Mouse (Mus musculus) cortical plate, adult 2 months (tissue): ENCODE results near the gene Magi1. TPM values are rescaled to one million over a fixed set of nuclear protein-coding genes. Genes with fewer than 3 reads are reported as not detected.

Source experiments
- H3K27ac ChIP-seq: fragments of 200-500 bp; 2 replicates; pipeline ENCODE4 v1.5.1; 2012; ENCODE audit warnings: low read length, control low read depth, inconsistent platforms; ENCODE audit not compliant: insufficient read depth
- H3K4me1 ChIP-seq: fragments of 200-500 bp; 2 replicates; pipeline ENCODE4 v1.6.1; 2011; ENCODE audit warnings: low read length; ENCODE audit not compliant: control insufficient read depth, insufficient read depth
- H3K4me3 ChIP-seq: fragments of 200-500 bp; 2 replicates; pipeline ENCODE4 v1.5.1; 2011; ENCODE audit warnings: mild to moderate bottlenecking, low read length, control low read depth; ENCODE audit not compliant: insufficient read depth
- CTCF ChIP-seq: fragments of 200-500 bp; IDR thresholded peaks from 2 replicates; pipeline ENCODE4 v1.5.1; 2011; ENCODE audit warnings: mild to moderate bottlenecking, control low read depth, low read length; ENCODE audit not compliant: insufficient read depth; ENCODE audit errors: extremely low read depth
- POLR2A ChIP-seq: fragments of 200-500 bp; IDR thresholded peaks from 2 replicates; pipeline ENCODE4 v1.6.1; 2011; ENCODE audit warnings: mild to moderate bottlenecking, low read length, control low read depth; ENCODE audit not compliant: insufficient read depth; ENCODE audit errors: extremely low read depth
- polyA plus RNA-seq: library from polyadenylated mRNA; depleted of rRNA; stranded (reverse); fragments of >200 nt; gene quantifications from 2 replicates; pipeline ENCODE4 v1.2.3, GENCODE M21; 2012

Magi1 gene
- polyA plus RNA-seq, 1 experiment = 39.5 TPM

- Histone ChIP-seq H3K4me3 (no peak overlapping the region), H3K27ac (no peak overlapping the region), H3K4me1 (no peaks in the 10 kb centered on the region)
- TF ChIP-seq CTCF (no peak), POLR2A (no peak)
Observed at GRCm38 (mm10) chr6:93838398-93838797, 445.3 kb downstream of the Magi1 start.

- no peak overlapping the region for H3K4me3 ChIP-seq
- no peak for TF ChIP-seq POLR2A
- no peak for TF ChIP-seq CTCF
- H3K4me1 ChIP-seq = no peaks in the 10 kb centered on the region; the same call in 1 of the 2 replicates
- H3K27ac ChIP-seq = no peak overlapping the region
Observed at GRCm38 (mm10) chr6:93836585-93836984, 447.1 kb downstream of the Magi1 start.

- TF ChIP-seq CTCF = no peak
- no peak for TF ChIP-seq POLR2A
Observed at GRCm38 (mm10) chr6:93835211-93835610, 448.5 kb downstream of the Magi1 start.

GRCm38 (mm10) chr6:93828262-93828661 is 455.5 kb downstream of the Magi1 start:
- no peak overlapping the region for H3K4me3 ChIP-seq
- TF ChIP-seq CTCF (no peak), POLR2A (no peak)
- H3K27ac ChIP-seq = no peak overlapping the region
- no peaks in the 10 kb centered on the region; the same call in 1 of the 2 replicates for H3K4me1 ChIP-seq

More at GRCm38 (mm10) chr6:93835211-93835610, 448.5 kb downstream of the Magi1 start:
- Histone ChIP-seq H3K27ac (no peak overlapping the region), H3K4me1 (no peaks in the 10 kb centered on the region; the same call in 1 of the 2 replicates), H3K4me3 (no peak overlapping the region)

GRCm38 (mm10) chr6:93826875-93827274 is 456.8 kb downstream of the Magi1 start:
- no peak for TF ChIP-seq CTCF
- H3K4me1 ChIP-seq = no peaks in the 10 kb centered on the region; the same call in 1 of the 2 replicates
- H3K4me3 ChIP-seq = no peak overlapping the region
- no peak overlapping the region for H3K27ac ChIP-seq

GRCm38 (mm10) chr6:93822221-93822897 is 461.4 kb downstream of the Magi1 start:
- no peak overlapping the region for H3K27ac ChIP-seq
- H3K4me3 ChIP-seq = no peak overlapping the region
- peaks cover 5% of the 10 kb centered on the region; the same call in 1 of the 2 replicates for H3K4me1 ChIP-seq
- TF ChIP-seq CTCF (no peak), POLR2A (no peak)

GRCm38 (mm10) chr6:93821512-93821911 is 462.2 kb downstream of the Magi1 start:
- H3K4me1 ChIP-seq = peaks cover 5% of the 10 kb centered on the region; the same call in 1 of the 2 replicates
- no peak for TF ChIP-seq POLR2A
- no peak for TF ChIP-seq CTCF
- H3K27ac ChIP-seq = no peak overlapping the region
- no peak overlapping the region for H3K4me3 ChIP-seq

- TF ChIP-seq POLR2A (no peak), CTCF (no peak)
- H3K4me1 ChIP-seq = peaks cover 5% of the 10 kb centered on the region; the same call in 1 of the 2 replicates
- no peak overlapping the region for H3K27ac ChIP-seq
- H3K4me3 ChIP-seq = no peak overlapping the region
Observed at GRCm38 (mm10) chr6:93819888-93820287, 463.8 kb downstream of the Magi1 start.

- Histone ChIP-seq H3K4me3 (no peak overlapping the region), H3K4me1 (peaks cover 5% of the 10 kb centered on the region; the same call in 1 of the 2 replicates), H3K27ac (no peak overlapping the region)
- no peak for TF ChIP-seq POLR2A
- no peak for TF ChIP-seq CTCF
Observed at GRCm38 (mm10) chr6:93819282-93819681, 464.4 kb downstream of the Magi1 start.

- H3K27ac ChIP-seq = no peak overlapping the region
- peaks cover 5% of the 10 kb centered on the region; the same call in 1 of the 2 replicates for H3K4me1 ChIP-seq
- no peak overlapping the region for H3K4me3 ChIP-seq
- TF ChIP-seq POLR2A (no peak), CTCF (no peak)
Observed at GRCm38 (mm10) chr6:93818494-93818893, 465.2 kb downstream of the Magi1 start.
